Mouse (Mus musculus) liver, adult 2 months (tissue): ENCODE data around the gene Usp39. TPM values are rescaled to one million over a fixed set of nuclear protein-coding genes. Genes with fewer than 3 reads are reported as not detected.

Source experiments
- DNase-seq: peaks from one replicate; pipeline ENCODE4 v3.0.0-alpha.2; 2011; ENCODE audit warnings: low read depth, low spot score; ENCODE audit errors: extremely low read depth
- H3K27ac ChIP-seq: fragments of 200-500 bp; replicated peaks from 2 replicates; pipeline ENCODE4 v1.5.1; 2012; ENCODE audit warnings: low read depth, mild to moderate bottlenecking, control low read depth, inconsistent platforms, low read length; ENCODE audit not compliant: insufficient read depth
- H3K27me3 ChIP-seq: fragments of 200-500 bp; 2 replicates; pipeline ENCODE4 v1.6.1; 2012; ENCODE audit warnings: mild to moderate bottlenecking, moderate library complexity, low read length, inconsistent platforms; ENCODE audit not compliant: control insufficient read depth, insufficient read depth
- H3K36me3 ChIP-seq: fragments of 200-500 bp; 2 replicates; pipeline ENCODE4 v1.6.1; 2012; ENCODE audit warnings: low read length, inconsistent platforms; ENCODE audit not compliant: control insufficient read depth, insufficient read depth
- H3K4me1 ChIP-seq: fragments of 200-500 bp; 2 replicates; pipeline ENCODE4 v1.6.1; 2011; ENCODE audit warnings: low read length; ENCODE audit not compliant: control insufficient read depth, insufficient read depth
- H3K4me3 ChIP-seq: fragments of 200-500 bp; 2 replicates; pipeline ENCODE4 v1.5.1; 2011; ENCODE audit warnings: low read depth, mild to moderate bottlenecking, control low read depth, low read length, moderate library complexity; ENCODE audit not compliant: insufficient read depth
- H3K79me2 ChIP-seq: fragments of 200-500 bp; 2 replicates; pipeline ENCODE4 v1.6.1; 2012; ENCODE audit warnings: inconsistent platforms, mild to moderate bottlenecking, low read length, moderate library complexity; ENCODE audit not compliant: control insufficient read depth, insufficient read depth
- H3K9ac ChIP-seq: fragments of 200-500 bp; 2 replicates; pipeline ENCODE4 v1.6.1; 2012; ENCODE audit warnings: low read depth, mild to moderate bottlenecking, control low read depth, inconsistent platforms, low read length
- CTCF ChIP-seq: fragments of 200-500 bp; IDR thresholded peaks from 2 replicates; pipeline ENCODE4 v1.5.1; 2011; ENCODE audit warnings: low read depth, low read length, control low read depth
- POLR2A ChIP-seq: fragments of 200-500 bp; IDR thresholded peaks from 2 replicates; pipeline ENCODE4 v1.6.1; 2011; ENCODE audit warnings: low read length, control low read depth; ENCODE audit not compliant: insufficient read depth; ENCODE audit errors: extremely low read depth
- WGBS: fragments of 180-500 bp; shearing (Covaris S2); methylation state at CpG from one replicate; pipeline ENCODE4 v1.1.7; 2018; 5-methylcytosine and 5-hydroxymethylcytosine counted together
- polyA plus RNA-seq: library from polyadenylated mRNA; depleted of rRNA; stranded (reverse); fragments of >200 nt; gene quantifications from 2 replicates; pipeline ENCODE4 v1.2.3, GENCODE M21; 2012; rRNA removed
- total RNA-seq: library from RNA; depleted of rRNA; stranded (reverse); fragments of >200 nt; gene quantifications from 2 replicates; pipeline ENCODE4 v1.2.3, GENCODE M21; 2014; rRNA removed

Gene Usp39
- total RNA-seq (15.2 TPM in 2 replicates), polyA plus RNA-seq (10.5 and 11.9 TPM in 2 replicates)

DNA sequence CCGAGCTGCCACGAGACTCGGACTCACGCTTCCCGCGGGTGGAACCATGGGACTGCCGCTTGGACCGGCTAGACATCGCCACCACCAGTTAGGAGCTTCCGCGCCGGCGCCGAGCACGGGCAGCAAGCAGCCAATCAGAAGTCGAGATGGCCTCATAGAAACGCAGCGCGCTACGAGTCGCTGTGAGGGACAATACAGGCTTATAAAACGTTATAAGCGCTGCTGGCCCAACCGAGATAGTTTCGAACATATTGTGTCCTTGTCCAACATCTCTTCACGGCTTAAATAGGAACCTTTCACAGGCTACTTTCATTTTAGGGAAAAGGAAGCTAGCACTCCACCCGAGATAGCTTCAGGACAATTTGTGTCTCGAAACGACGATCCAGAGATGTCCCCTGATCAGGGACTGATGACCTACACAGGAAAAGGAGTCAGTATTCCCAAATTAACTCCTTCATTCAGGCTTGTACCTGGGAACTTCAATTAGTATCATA is at the start of gene Usp39:
TSS of gene Usp39 (minus strand) at position 111 of the 494 bp plus-strand sequence.
- Histone ChIP-seq H3K79me2 (peaks cover 25% of the 10 kb centered on the region; the same call in 1 of the 2 replicates), H3K36me3 (peaks cover 5% of the 10 kb centered on the region), H3K4me1 (peaks cover 19% of the 10 kb centered on the region), H3K4me3 (peak within 1 kb of the TSS; percentile 95), H3K9ac (peak within 1 kb of the TSS; percentile 96), H3K27me3 (no peaks in the 10 kb centered on the region), H3K27ac (peak within 1 kb of the TSS; percentile 78)
- TF ChIP-seq CTCF, result no peak
- peak; percentile 54; the same call in 1 of the 2 replicates for TF ChIP-seq POLR2A
- under 1% methylated on average over 30 of the region's 30 CpGs for WGBS
- DNase-seq, result peak; percentile 92

DNA sequence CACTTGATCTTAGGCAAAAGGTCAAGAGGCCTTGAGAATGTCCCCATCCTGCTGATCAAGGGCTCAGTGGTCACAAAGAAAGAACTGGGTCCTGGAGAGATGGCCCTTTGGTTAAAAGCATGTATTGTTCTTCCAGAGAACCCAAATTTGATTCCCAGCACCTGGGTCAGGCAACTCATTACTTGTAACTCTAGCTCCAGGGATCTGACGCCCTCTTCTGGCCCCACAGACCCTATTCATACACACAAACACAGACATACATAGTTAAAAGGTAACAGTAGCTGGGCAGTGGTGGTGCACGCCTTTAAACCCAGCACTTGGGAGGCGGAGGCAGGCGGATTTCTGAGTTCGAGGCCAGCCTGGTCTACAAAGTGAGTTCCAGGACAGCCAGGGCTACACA is 47.4 kb upstream of the Usp39 start:
- no peak overlapping the region for H3K27ac ChIP-seq
- H3K79me2 ChIP-seq, result peaks cover 10% of the 10 kb centered on the region; the same call in 1 of the 2 replicates
- H3K27me3 ChIP-seq, result no peaks in the 10 kb centered on the region
- no peak for DNase-seq
- H3K4me1 ChIP-seq, result peaks cover 6% of the 10 kb centered on the region
- 97% methylated on average over 5 of the region's 5 CpGs for WGBS
- H3K4me3 ChIP-seq, result no peak overlapping the region
- peaks cover 6% of the 10 kb centered on the region; the same call in 1 of the 2 replicates for H3K36me3 ChIP-seq
- no peak for TF ChIP-seq CTCF
- no peak overlapping the region for H3K9ac ChIP-seq

DNA sequence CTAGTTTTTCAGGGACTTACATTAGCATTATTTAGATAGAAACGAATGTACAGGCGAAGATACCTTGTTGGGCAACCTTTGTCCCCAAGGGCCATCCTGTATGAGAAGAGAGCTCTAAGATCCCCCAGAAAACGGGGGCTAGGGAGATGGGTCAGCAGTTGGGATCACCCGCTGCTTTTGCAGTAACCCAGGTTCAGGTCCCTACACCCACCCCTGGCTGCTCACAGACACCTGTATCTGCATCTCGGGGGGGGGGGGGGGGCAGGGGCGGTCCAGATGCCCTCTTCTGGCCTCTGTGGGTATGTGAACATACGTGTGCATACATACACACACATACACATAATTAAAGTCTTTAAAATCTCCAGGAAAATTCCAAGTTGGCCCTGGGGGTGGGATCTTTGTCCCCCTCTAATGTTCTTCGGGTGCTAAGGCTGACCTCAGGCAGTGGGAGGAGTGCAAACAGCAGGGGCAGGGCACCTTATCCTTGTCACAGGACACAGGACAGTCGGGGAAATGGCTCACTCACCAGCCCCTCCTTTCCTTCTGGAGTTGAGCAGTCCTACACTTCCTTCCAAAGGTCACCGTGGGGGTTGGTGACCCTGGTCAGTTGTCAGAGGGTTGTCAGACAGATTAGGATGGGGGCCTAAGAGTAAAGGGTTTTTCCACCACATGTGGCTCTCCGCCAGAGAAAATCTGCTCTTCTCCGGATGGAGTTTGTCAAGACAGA is 46.0 kb upstream of the Usp39 start:
- WGBS, result 9% methylated on average over 12 of the region's 12 CpGs
- Histone ChIP-seq H3K4me3 (no peak overlapping the region; the same call in 1 of the 2 replicates), H3K9ac (peak overlapping the region; percentile 13; the same call in 1 of the 2 replicates), H3K36me3 (peaks cover 13% of the 10 kb centered on the region; the same call in 1 of the 2 replicates), H3K27me3 (no peaks in the 10 kb centered on the region), H3K79me2 (peaks cover 10% of the 10 kb centered on the region; the same call in 1 of the 2 replicates), H3K4me1 (peaks cover 6% of the 10 kb centered on the region), H3K27ac (peak overlapping the region; percentile 93)
- no peak for TF ChIP-seq POLR2A
- TF ChIP-seq CTCF, result no peak
- DNase-seq, result peak; percentile 60

DNA sequence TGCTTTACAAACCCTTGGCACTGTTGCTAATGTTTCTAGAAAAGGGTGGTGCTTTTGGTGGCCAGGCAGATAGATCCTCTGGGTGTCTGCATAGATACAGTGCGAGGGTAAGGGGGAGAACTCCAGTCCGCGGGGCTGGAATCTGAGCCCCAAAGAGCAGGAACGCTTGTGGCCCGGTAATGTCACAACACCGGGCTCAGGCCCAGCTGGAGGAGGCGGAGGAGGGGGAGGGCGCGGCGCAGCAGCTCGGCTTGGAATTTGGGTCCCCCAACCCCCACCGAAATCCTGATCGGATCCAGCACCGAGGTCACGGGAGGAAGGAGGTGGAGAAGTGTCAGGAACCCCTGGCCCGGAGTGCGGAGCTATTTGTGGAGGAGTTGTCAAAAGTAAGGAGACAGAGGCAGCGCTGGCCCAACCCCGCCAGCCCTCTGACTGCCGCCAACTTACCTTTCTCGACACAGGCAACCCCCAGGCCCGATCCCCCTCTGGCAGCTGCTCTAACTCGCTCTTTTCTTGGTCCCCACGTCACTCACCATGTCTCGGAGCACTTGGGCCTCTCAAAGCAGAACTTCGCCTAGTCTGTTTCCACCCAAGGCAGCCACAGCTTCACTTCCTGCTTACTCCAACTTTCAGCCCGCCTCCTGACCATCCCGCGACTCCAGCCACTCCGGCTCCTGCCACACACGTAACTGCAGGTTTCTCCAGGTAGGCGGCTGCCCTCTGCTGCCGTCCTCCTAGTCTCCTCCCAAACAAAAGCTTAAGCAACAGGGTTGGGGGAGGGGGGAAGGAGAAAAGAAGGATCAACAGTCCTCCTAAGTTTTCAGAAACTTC is 45.2 kb upstream of the Usp39 start, which contains the start of gene Vamp8:
TSS of gene Vamp8 (minus strand) at position 763 of the 831 bp plus-strand sequence.
- H3K79me2 ChIP-seq, result peaks cover 10% of the 10 kb centered on the region; the same call in 1 of the 2 replicates
- WGBS, result 1% methylated on average over 33 of the region's 33 CpGs
- peak within 1 kb of the TSS; percentile 93 for H3K27ac ChIP-seq
- DNase-seq, result peak; percentile 89
- peaks cover 6% of the 10 kb centered on the region for H3K4me1 ChIP-seq
- H3K27me3 ChIP-seq, result no peaks in the 10 kb centered on the region
- peaks cover 18% of the 10 kb centered on the region for H3K36me3 ChIP-seq
- H3K9ac ChIP-seq, result peak within 1 kb of the TSS; percentile 79
- peak; percentile 59 for TF ChIP-seq CTCF
- peak; percentile 80 for TF ChIP-seq POLR2A
- H3K4me3 ChIP-seq, result peak within 1 kb of the TSS; percentile 73

DNA sequence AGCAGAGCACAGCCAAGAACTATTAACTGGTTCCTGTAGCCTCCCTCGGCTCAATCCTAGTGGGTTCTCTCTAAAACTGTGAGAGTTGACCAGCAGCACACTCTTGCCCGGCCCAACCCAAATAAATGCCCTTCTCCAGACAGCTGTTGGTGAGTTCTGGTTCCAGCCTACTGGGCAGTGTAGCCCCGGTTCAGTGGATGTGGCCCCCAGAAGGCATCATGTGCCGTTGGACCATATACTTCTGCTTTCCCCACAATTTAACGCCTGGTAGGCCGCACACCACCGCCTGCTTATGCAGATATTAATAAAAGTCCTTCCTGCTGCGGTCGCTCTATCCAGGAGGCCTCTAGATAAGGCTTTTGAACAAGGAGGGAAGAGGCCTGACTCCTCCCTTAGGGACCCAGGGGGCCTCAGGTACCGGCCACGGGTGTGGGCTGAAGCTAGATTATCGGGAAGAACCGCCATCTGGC is 44.5 kb upstream of the Usp39 start:
- H3K79me2 ChIP-seq, result peaks cover 10% of the 10 kb centered on the region; the same call in 1 of the 2 replicates
- TF ChIP-seq POLR2A (no peak), CTCF (no peak)
- H3K9ac ChIP-seq, result peak overlapping the region; percentile 79
- DNase-seq, result no peak
- WGBS, result 1% methylated on average over 13 of the region's 13 CpGs
- peak overlapping the region; percentile 73 for H3K4me3 ChIP-seq
- H3K27me3 ChIP-seq, result no peaks in the 10 kb centered on the region
- peaks cover 21% of the 10 kb centered on the region for H3K36me3 ChIP-seq
- H3K4me1 ChIP-seq, result peaks cover 6% of the 10 kb centered on the region
- H3K27ac ChIP-seq, result peak overlapping the region; percentile 93
